Mouse (Mus musculus): ENCODE measurements around the gene Aanat.

GRCm38 (mm10) chr11:116620559-116621253 lies 34.5 kb downstream of the Aanat start:
- no peak for TF ChIP-seq CTCF (IDR thresholded peaks at IDR 0.05; ENCODE audit: low read depth)
- TF ChIP-seq EP300 (IDR thresholded peaks at IDR 0.05; ENCODE audit: low read depth): 0 out of 2 replicates have a peak, but pooled peaks have one; percentile 3

All from liver, postnatal 0 days (tissue).